Mouse (Mus musculus): ENCODE data around the gene Gca.
"Not testable (repeated sequence)": the region's sequence is repeated elsewhere in the genome, so short reads cannot be mapped to it uniquely, and the experiment has no call there.

Gene Gca

DNA sequence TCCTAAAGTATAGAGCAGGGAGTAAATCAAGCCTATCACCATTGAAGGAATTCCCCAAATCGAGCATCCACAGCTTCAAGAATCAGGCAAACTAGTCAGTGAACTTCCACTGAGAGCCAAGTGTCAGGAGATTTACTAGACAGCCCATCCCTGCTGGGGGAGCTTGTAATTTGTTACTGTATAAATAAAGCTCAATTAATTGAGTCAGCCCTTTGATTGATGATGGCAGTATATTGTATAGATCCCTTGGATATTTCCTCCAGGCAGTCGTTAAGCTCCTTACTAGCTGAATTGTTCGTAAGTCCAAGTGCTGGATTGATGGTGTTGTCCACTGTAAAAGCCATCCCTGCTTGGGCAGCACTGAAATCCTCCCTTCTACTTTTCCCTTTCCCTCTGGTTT, 5.8 kb downstream of the Gca start:
- no peak for DNase-seq (ENCODE audit: extremely low read depth, low read depth, low spot score)

DNA sequence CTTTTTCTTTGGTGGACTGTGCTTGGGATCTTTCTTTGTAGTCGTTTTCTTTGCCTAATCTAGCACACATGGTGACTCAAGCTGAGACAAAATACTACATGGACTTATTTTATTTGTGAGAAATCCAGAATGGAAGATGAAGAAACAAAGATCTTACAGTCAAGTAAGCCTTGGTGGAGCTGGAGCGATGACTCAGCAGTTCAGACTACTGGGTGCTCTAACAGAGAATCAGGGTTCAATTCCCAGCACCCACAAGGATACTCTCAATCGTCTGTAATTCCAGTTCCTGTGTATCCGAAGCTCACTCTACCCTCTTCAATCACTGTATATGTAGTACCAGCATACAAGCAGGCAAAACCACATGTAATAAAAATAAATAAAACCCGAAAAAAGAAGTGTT, 6.2 kb downstream of the Gca start:
- no peak for DNase-seq (ENCODE audit: extremely low read depth, low read depth, low spot score)

DNA sequence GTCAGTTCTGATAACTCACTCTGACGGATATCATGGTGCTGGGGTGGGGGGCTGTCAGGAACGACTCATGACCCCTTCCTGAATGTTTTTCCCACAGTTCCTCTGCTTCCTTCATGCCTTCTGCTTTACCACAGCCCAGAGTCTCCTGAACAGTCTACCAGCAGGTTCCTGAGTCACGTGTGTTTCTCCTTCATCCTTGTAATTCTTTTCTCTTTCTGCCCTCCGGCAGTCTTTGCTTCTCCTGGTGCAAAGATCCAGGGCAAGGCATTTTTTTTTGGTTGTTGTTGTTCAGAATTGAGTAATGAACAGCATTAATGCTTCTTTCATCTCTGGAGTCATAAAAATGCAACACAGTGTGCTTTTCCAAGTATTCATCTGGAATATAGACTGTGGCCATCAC, 6.7 kb downstream of the Gca start:
- no peak for DNase-seq (ENCODE audit: extremely low read depth, low read depth, low spot score)

DNA sequence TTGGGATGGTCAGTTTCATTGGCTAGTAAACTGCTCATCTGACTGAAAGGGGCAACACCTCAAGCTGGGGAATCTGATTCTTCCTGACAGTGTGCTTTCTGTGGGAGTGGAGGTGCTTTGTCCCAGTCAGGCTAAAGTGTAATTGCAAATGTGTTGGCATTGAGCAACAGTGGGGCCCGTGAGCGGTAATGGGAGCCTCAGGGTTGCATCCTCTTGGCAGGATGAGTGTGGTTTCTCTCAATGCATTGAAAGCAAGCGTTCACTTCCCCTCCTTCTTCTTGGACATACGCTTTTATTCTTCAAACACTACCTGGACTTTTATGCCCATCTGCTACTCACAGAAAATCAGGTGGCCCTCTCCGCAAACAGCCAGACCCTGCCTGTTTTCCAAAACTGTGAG, 8.7 kb downstream of the Gca start:
- DNase-seq (ENCODE audit: extremely low read depth, low read depth, low spot score), result no peak

DNA sequence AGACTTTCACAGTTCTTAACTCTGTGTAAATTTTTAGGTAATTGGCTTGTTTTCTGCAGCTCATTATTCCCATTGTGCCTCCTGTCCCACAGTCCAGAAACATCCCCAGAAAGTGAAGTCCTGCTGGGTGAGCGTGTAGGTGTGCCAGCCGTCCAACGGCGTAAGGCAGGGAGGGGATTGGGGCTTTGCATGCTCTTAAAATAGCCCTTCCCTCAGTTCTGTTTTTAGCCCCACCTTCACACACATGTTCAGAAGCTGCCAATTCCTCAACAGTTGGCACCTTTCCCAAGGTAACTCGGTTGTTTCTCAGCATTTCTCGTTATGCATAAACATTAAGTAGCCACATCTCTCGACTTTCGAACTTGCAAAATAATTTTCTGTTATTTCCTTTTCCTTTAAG, 17.6 kb downstream of the Gca start:
- no peak for DNase-seq (ENCODE audit: extremely low read depth, low read depth, low spot score)

DNA sequence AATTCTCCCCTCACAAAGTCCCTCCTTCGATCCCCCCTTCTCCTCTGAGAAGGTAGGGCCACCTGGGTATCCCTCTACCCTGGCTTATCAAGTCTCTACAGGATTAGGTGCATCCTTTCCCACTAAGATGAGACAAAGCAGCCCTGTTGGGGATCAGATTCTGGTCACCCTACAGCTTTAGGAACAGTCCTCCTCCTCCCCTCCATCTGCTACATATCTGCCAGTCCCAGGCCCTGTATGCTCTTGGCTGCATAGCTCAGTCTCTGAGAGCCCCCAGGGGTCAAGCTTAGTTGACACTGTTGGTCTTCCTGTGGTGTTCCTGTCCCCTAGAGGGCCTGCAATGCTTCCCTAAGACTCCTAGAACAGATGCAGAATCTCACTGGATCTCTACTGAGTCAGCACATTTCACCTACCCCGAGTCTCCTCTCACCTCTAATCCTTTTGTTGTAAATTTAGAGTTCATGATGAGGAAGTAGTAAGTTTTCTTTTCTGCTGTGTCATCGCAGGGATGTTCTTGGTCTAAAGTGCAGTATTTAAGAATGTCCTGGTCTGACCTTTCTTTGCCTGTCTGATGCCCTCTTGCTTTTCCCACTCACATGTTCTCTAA, 21.0 kb downstream of the Gca start:
- no peak for DNase-seq (ENCODE audit: extremely low read depth, low read depth, low spot score)

DNA sequence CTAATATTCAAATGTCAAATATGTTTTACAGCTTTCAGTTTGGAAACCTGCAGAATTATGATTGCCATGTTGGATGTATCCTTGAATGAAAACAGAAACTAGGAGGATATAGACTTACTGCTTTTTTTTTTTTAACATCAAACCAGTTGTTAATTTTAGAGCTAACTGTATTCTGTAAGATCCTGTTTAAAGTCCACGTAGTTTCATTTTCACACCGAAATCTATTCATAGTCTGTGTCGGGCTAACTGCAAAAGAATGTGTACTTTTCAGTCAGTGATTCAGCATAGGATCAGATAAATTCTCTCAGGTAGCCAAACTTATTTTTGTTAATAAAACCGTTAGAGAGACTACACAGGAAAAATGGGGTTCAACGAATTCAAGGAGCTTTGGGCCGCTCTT, 21.8 kb downstream of the Gca start:
- no peak for DNase-seq (ENCODE audit: extremely low read depth, low read depth, low spot score)

DNA sequence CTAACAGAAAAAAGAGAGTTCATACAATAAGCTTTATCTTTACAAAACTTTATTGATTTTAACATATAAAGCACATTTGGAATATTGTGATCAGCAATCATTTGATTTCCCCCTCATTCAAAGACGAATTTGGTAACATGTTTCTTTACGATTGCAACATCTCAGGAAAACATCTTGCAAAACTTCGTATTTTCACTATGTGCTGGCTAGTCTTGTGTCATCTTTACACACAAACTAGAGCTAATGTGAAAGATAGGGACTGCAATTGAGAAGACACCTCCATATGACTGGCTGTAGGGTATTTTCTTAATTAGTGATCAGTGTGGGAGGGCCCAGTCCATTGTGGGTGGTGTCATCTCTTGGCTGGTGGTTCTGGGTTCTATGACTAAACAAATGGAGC, 42.2 kb downstream of the Gca start:
- no peak for DNase-seq (ENCODE audit: extremely low read depth, low read depth, low spot score)

DNA sequence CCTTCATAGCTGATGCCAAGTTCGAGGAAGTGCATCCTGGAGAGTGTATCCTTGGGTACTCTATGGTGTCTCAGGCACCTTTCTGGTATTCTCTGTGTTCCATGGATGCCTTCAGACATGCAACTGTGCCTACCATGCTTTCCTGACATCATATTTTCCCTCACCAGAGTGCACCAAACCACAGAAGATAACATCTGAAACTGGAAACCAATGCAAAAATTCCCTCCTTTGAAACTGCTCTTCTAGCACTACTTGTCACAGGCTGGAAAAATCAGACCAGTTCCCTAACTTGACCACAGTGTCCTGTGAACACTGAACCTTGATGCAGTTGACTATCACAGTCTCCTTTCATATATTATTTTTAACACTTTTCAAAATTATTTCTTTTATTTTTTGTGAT, 45.5 kb downstream of the Gca start:
- DNase-seq (ENCODE audit: extremely low read depth, low read depth, low spot score), result no peak

DNA sequence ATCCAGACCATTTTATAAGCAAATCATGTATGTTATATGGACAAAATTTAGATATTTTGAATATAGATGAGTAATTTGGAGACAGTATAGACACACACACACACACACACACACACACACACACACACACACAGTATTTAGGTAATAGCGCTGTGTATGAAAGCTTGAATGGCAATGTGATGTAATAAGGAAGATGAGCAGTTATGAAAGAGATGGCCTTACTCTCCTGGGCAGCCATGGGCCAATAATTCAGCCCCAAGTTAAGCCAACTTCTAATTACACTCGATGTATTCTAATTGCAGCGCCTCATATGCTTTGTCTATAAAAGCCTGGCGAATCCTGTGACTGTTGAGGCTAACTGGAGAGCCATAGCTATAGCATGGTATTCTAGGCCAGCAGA, 50.3 kb downstream of the Gca start:
- DNase-seq (ENCODE audit: extremely low read depth, low read depth, low spot score), result not testable (repeated sequence)

DNA sequence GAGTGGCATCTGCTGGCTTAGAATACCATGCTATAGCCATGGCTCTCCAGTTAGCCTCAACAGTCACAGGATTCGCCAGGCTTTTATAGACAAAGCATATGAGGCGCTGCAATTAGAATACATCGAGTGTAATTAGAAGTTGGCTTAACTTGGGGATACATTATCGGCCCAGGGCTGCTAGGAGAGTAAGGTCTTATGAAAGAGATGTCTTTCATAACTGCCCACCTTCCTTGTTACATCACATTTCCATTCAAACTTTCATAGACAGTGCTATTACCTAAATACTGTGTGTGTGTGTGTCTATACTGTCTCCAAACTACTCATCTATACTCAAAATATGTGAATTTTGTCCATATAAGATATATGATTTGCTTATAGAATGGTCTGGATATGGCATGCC, 51.2 kb downstream of the Gca start:
- no peak for DNase-seq (ENCODE audit: extremely low read depth, low read depth, low spot score)

DNA sequence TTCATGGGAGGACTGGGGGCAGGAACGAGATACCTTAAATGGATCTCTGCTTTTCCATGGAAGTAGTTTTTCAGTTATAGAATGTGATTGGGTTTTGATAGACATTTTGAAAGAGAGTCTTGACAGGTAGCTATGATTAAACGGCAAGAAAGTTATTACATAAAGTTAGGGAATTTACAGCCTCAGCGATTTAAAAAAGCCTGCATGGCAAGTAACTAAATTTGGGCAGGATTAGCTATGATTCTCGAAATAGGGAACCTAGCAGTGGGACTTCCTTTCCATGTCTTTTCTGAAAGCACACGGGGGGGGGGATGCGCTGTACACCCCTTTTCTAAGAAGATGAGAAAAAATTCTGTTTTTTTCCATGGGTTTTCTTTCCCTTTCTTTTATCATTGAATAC, 53.2 kb downstream of the Gca start:
- DNase-seq (ENCODE audit: extremely low read depth, low read depth, low spot score), result no peak

DNA sequence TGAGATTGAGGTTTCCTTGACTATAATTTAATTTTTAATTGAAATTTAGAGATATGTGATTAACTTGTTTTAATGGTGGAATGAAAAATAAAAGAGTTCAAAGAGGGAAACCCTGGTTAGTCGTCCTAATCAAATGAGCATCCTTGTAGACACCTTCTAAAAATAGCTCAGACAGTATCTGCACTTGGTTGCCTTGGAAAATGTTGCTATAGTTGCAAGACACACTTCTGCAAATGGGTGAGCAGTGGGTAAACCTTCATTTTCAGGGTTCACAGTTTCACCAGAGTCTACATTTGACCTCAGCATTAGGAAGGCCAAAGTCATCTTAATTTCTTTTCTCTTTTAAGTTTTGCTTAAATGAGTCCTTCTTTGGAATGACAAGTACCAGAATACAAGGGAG, 54.3 kb downstream of the Gca start:
- no peak for DNase-seq (ENCODE audit: extremely low read depth, low read depth, low spot score)

DNA sequence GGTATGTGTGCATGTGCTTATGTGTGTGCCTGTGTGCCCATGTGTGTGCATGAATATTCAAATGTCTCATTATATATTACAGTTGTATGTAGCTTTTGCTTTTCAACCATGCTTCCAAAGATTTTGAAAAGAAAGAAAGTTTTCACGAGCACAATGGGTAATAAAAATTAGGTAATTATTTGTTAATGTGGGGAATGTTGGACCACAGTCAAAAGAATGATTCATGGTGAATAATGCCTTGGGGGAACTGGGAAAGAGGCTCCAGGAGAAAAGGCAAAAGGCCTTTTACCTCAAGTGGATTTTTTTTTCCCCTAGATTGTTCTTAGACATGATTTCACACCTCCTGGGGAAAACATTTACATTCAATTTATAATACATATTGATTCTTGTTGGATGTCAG, 61.9 kb downstream of the Gca start:
- DNase-seq (ENCODE audit: extremely low read depth, low read depth, low spot score), result no peak

DNA sequence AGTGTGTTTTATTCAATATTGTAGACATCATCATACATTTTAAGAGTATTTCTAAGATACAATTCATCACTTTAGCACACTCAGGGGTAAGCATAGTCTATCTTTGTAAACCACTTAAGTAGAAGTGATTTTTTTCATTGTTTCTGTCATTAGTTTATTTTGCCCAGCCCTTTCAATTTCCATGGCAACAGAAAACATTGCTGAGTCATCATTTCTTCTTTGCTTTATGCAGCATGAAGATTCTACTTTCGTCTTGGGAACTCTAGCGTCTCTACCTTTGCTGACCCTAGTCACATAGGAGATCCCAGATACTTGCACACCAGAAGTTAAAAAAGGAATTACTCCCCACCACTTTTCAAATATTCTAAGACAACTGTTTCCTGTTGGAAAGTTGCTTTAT, 63.6 kb downstream of the Gca start:
- DNase-seq (ENCODE audit: extremely low read depth, low read depth, low spot score), result no peak

DNA sequence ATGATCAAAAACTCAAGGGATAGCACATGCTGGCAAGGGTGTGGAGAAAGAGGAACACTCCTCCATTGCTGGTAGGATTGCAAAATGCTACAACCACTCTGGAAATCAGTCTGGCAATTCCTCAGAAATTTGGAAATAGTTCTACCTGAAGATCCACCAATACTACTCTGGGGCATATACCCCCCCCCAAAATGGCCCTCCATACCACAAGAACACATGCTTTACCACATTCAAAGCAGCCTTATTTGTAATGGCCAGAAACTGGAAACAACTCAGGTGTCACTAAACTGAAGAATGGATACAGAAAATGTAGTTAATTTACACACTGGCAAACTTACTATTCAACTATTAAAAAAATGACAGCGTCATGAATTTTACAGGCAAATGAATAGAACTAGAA, 66.6 kb downstream of the Gca start:
- no peak for DNase-seq (ENCODE audit: extremely low read depth, low read depth, low spot score)

DNA sequence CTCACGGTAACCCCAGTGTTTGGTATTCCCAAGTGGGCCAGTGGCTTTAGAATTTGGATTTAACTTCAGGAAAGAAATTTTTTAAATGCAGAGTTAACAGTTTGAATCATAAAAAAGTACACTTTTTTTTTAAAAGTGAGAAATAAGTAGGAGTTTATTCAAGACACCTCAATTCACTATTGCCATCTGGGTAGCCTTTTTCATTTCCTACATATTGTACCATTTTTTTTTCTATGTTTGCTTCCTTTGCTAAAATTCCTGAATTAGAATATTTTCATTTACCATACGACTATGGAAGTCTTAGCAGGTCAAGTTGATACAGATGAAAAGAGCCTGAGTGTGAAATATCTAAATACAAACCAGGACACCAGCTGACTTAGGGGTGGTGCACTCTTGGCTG, 79.0 kb downstream of the Gca start:
- no peak for DNase-seq (ENCODE audit: extremely low read depth, low read depth, low spot score)
